Mouse (Mus musculus): ENCODE measurements at regions not wholly inside any gene's neighbourhood (a gene's known extent, or its start where the extent isn't known, plus 50 kb on each side); places are given as distances from the start of the nearest gene placed in this dataset.
"Not testable (repeated sequence)": the region's sequence is repeated elsewhere in the genome, so short reads cannot be mapped to it uniquely, and the experiment has no call there.

- H3K4me3 ChIP-seq (ENCODE audit: low read depth, low read length); DNase-seq (ENCODE audit: low spot score); H3K9ac ChIP-seq (replicated peaks; ENCODE audit: low read length); H3K27me3 ChIP-seq (ENCODE audit: control insufficient read depth, insufficient read depth, low read length); H3K4me2 ChIP-seq (ENCODE audit: low read depth, low read length); ATAC-seq (replicated peaks; ENCODE audit: insufficient number of reproducible peaks, low FRiP score, low TSS enrichment, low read depth); H3K9me3 ChIP-seq (replicated peaks; ENCODE audit: control insufficient read depth, low read length); H3K4me1 ChIP-seq (ENCODE audit: control insufficient read depth, insufficient read depth, low read length); H3K36me3 ChIP-seq (replicated peaks; ENCODE audit: control insufficient read depth, insufficient read depth, low read depth, low read length); H3K27ac ChIP-seq (replicated peaks; ENCODE audit: low read depth, low read length): not testable (repeated sequence)
- WGBS = no CpG with 5 or more reads among the region's 4 CpGs
These were observed 143.1 kb upstream of the Tsc22d2 start for GRCm38 (mm10) chr3:58271441-58271840.

GRCm38 (mm10) chr3:58281291-58281690 lies 133.2 kb upstream of the Tsc22d2 start:
- Histone ChIP-seq H3K36me3 (replicated peaks; ENCODE audit: control insufficient read depth, insufficient read depth, low read depth, low read length) (no peaks in the 10 kb centered on the region), H3K9me3 (replicated peaks; ENCODE audit: control insufficient read depth, low read length) (no peaks in the 10 kb centered on the region), H3K4me2 (ENCODE audit: low read depth, low read length) (no peak overlapping the region), H3K27ac (replicated peaks; ENCODE audit: low read depth, low read length) (no peak overlapping the region), H3K9ac (replicated peaks; ENCODE audit: low read length) (no peak overlapping the region), H3K4me3 (ENCODE audit: low read depth, low read length) (no peak overlapping the region), H3K27me3 (ENCODE audit: control insufficient read depth, insufficient read depth, low read length) (no peaks in the 10 kb centered on the region), H3K4me1 (ENCODE audit: control insufficient read depth, insufficient read depth, low read length) (no peaks in the 10 kb centered on the region)
- ATAC-seq (replicated peaks; ENCODE audit: insufficient number of reproducible peaks, low FRiP score, low TSS enrichment, low read depth) = no peak
- 72% methylated on average over 6 of the region's 6 CpGs for WGBS
- DNase-seq (ENCODE audit: low spot score) = no peak

GRCm38 (mm10) chr3:58284371-58284770 lies 130.1 kb upstream of the Tsc22d2 start:
- H3K27me3 ChIP-seq (ENCODE audit: control insufficient read depth, insufficient read depth, low read length); DNase-seq (ENCODE audit: low spot score); H3K9me3 ChIP-seq (replicated peaks; ENCODE audit: control insufficient read depth, low read length); H3K36me3 ChIP-seq (replicated peaks; ENCODE audit: control insufficient read depth, insufficient read depth, low read depth, low read length); H3K4me3 ChIP-seq (ENCODE audit: low read depth, low read length); H3K4me2 ChIP-seq (ENCODE audit: low read depth, low read length); H3K9ac ChIP-seq (replicated peaks; ENCODE audit: low read length); ATAC-seq (replicated peaks; ENCODE audit: insufficient number of reproducible peaks, low FRiP score, low TSS enrichment, low read depth); H3K27ac ChIP-seq (replicated peaks; ENCODE audit: low read depth, low read length); H3K4me1 ChIP-seq (ENCODE audit: control insufficient read depth, insufficient read depth, low read length): not testable (repeated sequence)
- WGBS = 50% methylated on average over 1 of the region's 1 CpGs

- no peak for DNase-seq (ENCODE audit: low spot score)
- Histone ChIP-seq H3K27me3 (ENCODE audit: control insufficient read depth, insufficient read depth, low read length) (no peaks in the 10 kb centered on the region), H3K4me1 (ENCODE audit: control insufficient read depth, insufficient read depth, low read length) (no peaks in the 10 kb centered on the region), H3K36me3 (replicated peaks; ENCODE audit: control insufficient read depth, insufficient read depth, low read depth, low read length) (no peaks in the 10 kb centered on the region), H3K27ac (replicated peaks; ENCODE audit: low read depth, low read length) (no peak overlapping the region), H3K4me2 (ENCODE audit: low read depth, low read length) (no peak overlapping the region), H3K4me3 (ENCODE audit: low read depth, low read length) (no peak overlapping the region), H3K9ac (replicated peaks; ENCODE audit: low read length) (no peak overlapping the region), H3K9me3 (replicated peaks; ENCODE audit: control insufficient read depth, low read length) (no peaks in the 10 kb centered on the region)
- ATAC-seq (replicated peaks; ENCODE audit: insufficient number of reproducible peaks, low FRiP score, low TSS enrichment, low read depth) = no peak
- 83% methylated on average over 5 of the region's 5 CpGs for WGBS
These were observed 118.7 kb upstream of the Tsc22d2 start for GRCm38 (mm10) chr3:58295810-58296209.

- Histone ChIP-seq H3K27me3 (ENCODE audit: control insufficient read depth, insufficient read depth, low read length) (no peaks in the 10 kb centered on the region), H3K27ac (replicated peaks; ENCODE audit: low read depth, low read length) (no peak overlapping the region), H3K4me2 (ENCODE audit: low read depth, low read length) (no peak overlapping the region), H3K9me3 (replicated peaks; ENCODE audit: control insufficient read depth, low read length) (no peaks in the 10 kb centered on the region), H3K4me3 (ENCODE audit: low read depth, low read length) (no peak overlapping the region), H3K4me1 (ENCODE audit: control insufficient read depth, insufficient read depth, low read length) (no peaks in the 10 kb centered on the region), H3K9ac (replicated peaks; ENCODE audit: low read length) (no peak overlapping the region), H3K36me3 (replicated peaks; ENCODE audit: control insufficient read depth, insufficient read depth, low read depth, low read length) (no peaks in the 10 kb centered on the region)
- 74% methylated on average over 2 of the region's 2 CpGs for WGBS
- ATAC-seq (replicated peaks; ENCODE audit: insufficient number of reproducible peaks, low FRiP score, low TSS enrichment, low read depth) (no peak), DNase-seq (ENCODE audit: low spot score) (no peak)
These were observed 114.3 kb upstream of the Tsc22d2 start for GRCm38 (mm10) chr3:58300213-58300612.

- no peaks in the 10 kb centered on the region for H3K9me3 ChIP-seq (replicated peaks; ENCODE audit: control insufficient read depth, low read length)
- H3K4me2 ChIP-seq (ENCODE audit: low read depth, low read length) = no peak overlapping the region
- no peak for ATAC-seq (replicated peaks; ENCODE audit: insufficient number of reproducible peaks, low FRiP score, low TSS enrichment, low read depth)
- H3K36me3 ChIP-seq (replicated peaks; ENCODE audit: control insufficient read depth, insufficient read depth, low read depth, low read length) = no peaks in the 10 kb centered on the region
- H3K4me1 ChIP-seq (ENCODE audit: control insufficient read depth, insufficient read depth, low read length) = no peaks in the 10 kb centered on the region
- H3K4me3 ChIP-seq (ENCODE audit: low read depth, low read length) = no peak overlapping the region
- 70% methylated on average over 5 of the region's 5 CpGs for WGBS
- DNase-seq (ENCODE audit: low spot score) = no peak
- no peak overlapping the region for H3K27ac ChIP-seq (replicated peaks; ENCODE audit: low read depth, low read length)
- H3K27me3 ChIP-seq (ENCODE audit: control insufficient read depth, insufficient read depth, low read length) = no peaks in the 10 kb centered on the region
- no peak overlapping the region for H3K9ac ChIP-seq (replicated peaks; ENCODE audit: low read length)
These were observed 113.6 kb upstream of the Tsc22d2 start for GRCm38 (mm10) chr3:58300801-58301485.

- Histone ChIP-seq H3K4me3 (ENCODE audit: low read depth, low read length) (no peak overlapping the region), H3K9me3 (replicated peaks; ENCODE audit: control insufficient read depth, low read length) (no peaks in the 10 kb centered on the region), H3K27me3 (ENCODE audit: control insufficient read depth, insufficient read depth, low read length) (no peaks in the 10 kb centered on the region), H3K36me3 (replicated peaks; ENCODE audit: control insufficient read depth, insufficient read depth, low read depth, low read length) (no peaks in the 10 kb centered on the region), H3K4me2 (ENCODE audit: low read depth, low read length) (no peak overlapping the region), H3K9ac (replicated peaks; ENCODE audit: low read length) (no peak overlapping the region), H3K27ac (replicated peaks; ENCODE audit: low read depth, low read length) (no peak overlapping the region), H3K4me1 (ENCODE audit: control insufficient read depth, insufficient read depth, low read length) (no peaks in the 10 kb centered on the region)
- DNase-seq (ENCODE audit: low spot score) (no peak), ATAC-seq (replicated peaks; ENCODE audit: insufficient number of reproducible peaks, low FRiP score, low TSS enrichment, low read depth) (no peak)
- 87% methylated on average over 1 of the region's 1 CpGs for whole genome bisulfite sequencing
These were observed 112.2 kb upstream of the Tsc22d2 start for GRCm38 (mm10) chr3:58302322-58302721.

- WGBS = 18% methylated on average over 3 of the region's 3 CpGs
- H3K4me1 ChIP-seq (ENCODE audit: control insufficient read depth, insufficient read depth, low read length) = no peaks in the 10 kb centered on the region
- no peaks in the 10 kb centered on the region for H3K27me3 ChIP-seq (ENCODE audit: control insufficient read depth, insufficient read depth, low read length)
- H3K9me3 ChIP-seq (replicated peaks; ENCODE audit: control insufficient read depth, low read length) = no peaks in the 10 kb centered on the region
- ATAC-seq (replicated peaks; ENCODE audit: insufficient number of reproducible peaks, low FRiP score, low TSS enrichment, low read depth) (no peak), DNase-seq (ENCODE audit: low spot score) (peak; percentile 56)
- H3K4me3 ChIP-seq (ENCODE audit: low read depth, low read length) = no peak overlapping the region
- no peak overlapping the region for H3K27ac ChIP-seq (replicated peaks; ENCODE audit: low read depth, low read length)
- no peaks in the 10 kb centered on the region for H3K36me3 ChIP-seq (replicated peaks; ENCODE audit: control insufficient read depth, insufficient read depth, low read depth, low read length)
- no peak overlapping the region for H3K4me2 ChIP-seq (ENCODE audit: low read depth, low read length)
- H3K9ac ChIP-seq (replicated peaks; ENCODE audit: low read length) = no peak overlapping the region
These were observed 110.8 kb upstream of the Tsc22d2 start for GRCm38 (mm10) chr3:58303746-58304145.

Data from embryonic facial prominence, embryonic 11.5 days (tissue).